Mouse (Mus musculus) kidney, embryonic 15.5 days (tissue): ENCODE measurements around the gene Agps. TPM values are rescaled to one million over a fixed set of nuclear protein-coding genes. Genes with fewer than 3 reads are reported as not detected.

Experiments
- ATAC-seq: fragments of 200-750 bp; cut with Nextera tagmentation; replicated peaks from 2 replicates; pipeline ENCODE4 v1.8.0; 2017; ENCODE audit warnings: moderate TSS enrichment; ENCODE audit not compliant: low FRiP score
- H3K27ac ChIP-seq: fragments of 300-500 bp; sonication (generic); 2 replicates; pipeline ENCODE4 v1.5.1; 2015; ENCODE audit warnings: mild to moderate bottlenecking, inconsistent platforms
- H3K27me3 ChIP-seq: fragments of 300-500 bp; sonication (generic); 2 replicates; pipeline ENCODE4 v1.6.1; 2015; ENCODE audit warnings: inconsistent platforms
- H3K36me3 ChIP-seq: fragments of 300-500 bp; sonication (generic); 2 replicates; pipeline ENCODE4 v1.6.1; 2015; ENCODE audit warnings: inconsistent platforms
- H3K4me1 ChIP-seq: fragments of 300-500 bp; sonication (generic); 2 replicates; pipeline ENCODE4 v1.6.1; 2015; ENCODE audit warnings: inconsistent platforms
- H3K4me2 ChIP-seq: fragments of 300-500 bp; sonication (generic); 2 replicates; pipeline ENCODE4 v1.6.1; 2015; ENCODE audit warnings: moderate library complexity, mild to moderate bottlenecking, inconsistent platforms
- H3K4me3 ChIP-seq: fragments of 300-500 bp; sonication (generic); replicated peaks from 2 replicates; pipeline ENCODE4 v1.5.1; 2015; ENCODE audit warnings: mild to moderate bottlenecking, inconsistent platforms
- H3K9ac ChIP-seq: fragments of 300-500 bp; sonication (generic); 2 replicates; pipeline ENCODE4 v1.6.1; 2015; ENCODE audit warnings: mild to moderate bottlenecking, inconsistent platforms
- H3K9me3 ChIP-seq: fragments of 300-500 bp; sonication (generic); replicated peaks from 2 replicates; pipeline ENCODE4 v1.6.1; 2016; ENCODE audit warnings: inconsistent platforms
- WGBS: fragments of 180-500 bp; shearing (Covaris S2); methylation state at CpG from one replicate; pipeline ENCODE4 v1.1.7; 2015; ENCODE audit warnings: mixed read lengths; 5-methylcytosine and 5-hydroxymethylcytosine counted together
- polyA plus RNA-seq: library from polyadenylated mRNA; unstranded; fragments of >200 nt; fragmentation: Nextera tagmentation; extraction: Ambion mirVana; gene quantifications from 2 replicates; pipeline ENCODE4 v1.2.1, GENCODE M21; 2015

Agps gene
- polyA plus RNA-seq, 1 experiment from 2014 or later = 39.1 TPM

DNA sequence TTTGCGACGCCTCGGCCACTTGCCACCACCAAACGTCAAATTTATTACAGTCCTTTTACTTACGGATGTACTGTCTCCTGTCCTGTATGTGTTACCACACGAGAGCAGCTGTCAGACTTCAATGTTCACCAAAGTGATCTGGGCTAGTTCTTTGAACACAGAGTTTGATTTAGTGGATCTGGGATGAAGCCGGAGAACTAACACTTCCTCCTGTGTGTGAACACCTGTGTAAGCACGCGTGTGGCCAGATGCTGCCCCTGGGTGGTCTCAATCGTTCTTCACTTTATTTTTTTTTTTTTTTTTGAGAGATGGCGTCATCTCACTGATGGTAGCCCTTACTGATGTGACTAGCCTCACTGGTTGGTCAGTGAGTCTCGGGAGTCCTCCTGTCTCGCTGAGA lies 17.1 kb upstream of the Agps start:
- WGBS = 23% methylated on average over 13 of the region's 13 CpGs
- no peaks in the 10 kb centered on the region for H3K27me3 ChIP-seq
- peak overlapping the region; percentile 27; the same call in 1 of the 2 replicates for H3K4me2 ChIP-seq
- H3K4me1 ChIP-seq = peaks cover 45% of the 10 kb centered on the region
- no peak overlapping the region for H3K27ac ChIP-seq
- H3K36me3 ChIP-seq = no peaks in the 10 kb centered on the region
- no peaks in the 10 kb centered on the region for H3K9me3 ChIP-seq
- no peak overlapping the region for H3K4me3 ChIP-seq
- 0 out of 2 replicates have a peak, but pooled peaks have one; percentile 30 for ATAC-seq
- no peak overlapping the region; the same call in 1 of the 2 replicates for H3K9ac ChIP-seq

DNA sequence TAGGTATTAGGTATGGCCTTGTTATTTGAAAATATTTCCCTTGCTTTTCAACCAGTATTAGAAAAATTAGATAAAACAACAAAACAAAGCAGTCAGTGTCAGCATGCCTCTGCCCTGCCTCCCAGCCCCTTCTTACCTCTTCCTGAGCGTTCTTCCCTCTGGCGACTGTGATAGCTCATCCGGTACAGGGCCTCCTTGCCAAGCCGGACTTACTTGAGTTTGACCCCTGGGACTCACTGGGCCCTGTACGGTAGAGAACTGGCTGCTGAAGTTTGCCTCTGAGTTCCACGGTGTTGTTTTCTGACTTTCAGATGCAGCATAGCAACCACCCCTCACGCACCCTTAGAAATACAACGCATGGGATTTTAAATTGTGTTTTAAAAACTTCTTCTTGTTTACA lies 16.5 kb upstream of the Agps start:
- Histone ChIP-seq H3K9me3 (no peaks in the 10 kb centered on the region), H3K27me3 (no peaks in the 10 kb centered on the region), H3K4me2 (peak overlapping the region; percentile 27; the same call in 1 of the 2 replicates), H3K4me3 (no peak overlapping the region), H3K4me1 (peaks cover 45% of the 10 kb centered on the region), H3K27ac (peak overlapping the region; percentile 61; the same call in 1 of the 2 replicates), H3K9ac (no peak overlapping the region), H3K36me3 (no peaks in the 10 kb centered on the region)
- ATAC-seq = no peak
- 38% methylated on average over 8 of the region's 8 CpGs for WGBS

- Histone ChIP-seq H3K4me3 (no peak overlapping the region), H3K9me3 (no peaks in the 10 kb centered on the region), H3K27ac (peak overlapping the region; percentile 61; the same call in 1 of the 2 replicates), H3K27me3 (no peaks in the 10 kb centered on the region), H3K9ac (no peak overlapping the region), H3K36me3 (no peaks in the 10 kb centered on the region), H3K4me1 (peaks cover 46% of the 10 kb centered on the region), H3K4me2 (no peak overlapping the region)
- ATAC-seq = peak; percentile 59
- 32% methylated on average over 6 of the region's 6 CpGs for WGBS
Observed at GRCm38 (mm10) chr2:75816673-75817072, 15.3 kb upstream of the Agps start.

- Histone ChIP-seq H3K9me3 (no peaks in the 10 kb centered on the region), H3K9ac (no peak overlapping the region), H3K4me3 (no peak overlapping the region), H3K4me2 (no peak overlapping the region), H3K27me3 (no peaks in the 10 kb centered on the region), H3K4me1 (peaks cover 52% of the 10 kb centered on the region), H3K36me3 (no peaks in the 10 kb centered on the region), H3K27ac (no peak overlapping the region)
- ATAC-seq = no peak
- 75% methylated on average over 7 of the region's 7 CpGs for WGBS
Observed at GRCm38 (mm10) chr2:75818719-75819118, 13.3 kb upstream of the Agps start.

GRCm38 (mm10) chr2:75819796-75820195 lies 12.2 kb upstream of the Agps start:
- WGBS = 92% methylated on average over 3 of the region's 3 CpGs
- ATAC-seq = no peak
- no peak overlapping the region for H3K27ac ChIP-seq

GRCm38 (mm10) chr2:75821971-75822751 lies 9.8 kb upstream of the Agps start:
- Histone ChIP-seq H3K9ac (no peak overlapping the region), H3K4me2 (no peak overlapping the region), H3K4me1 (peaks cover 37% of the 10 kb centered on the region), H3K4me3 (no peak overlapping the region), H3K27me3 (no peaks in the 10 kb centered on the region), H3K36me3 (no peaks in the 10 kb centered on the region), H3K27ac (0 out of 2 replicates have a peak overlapping the region, but pooled peaks have one; percentile 14), H3K9me3 (no peaks in the 10 kb centered on the region)
- WGBS = 40% methylated on average over 13 of the region's 13 CpGs
- ATAC-seq = peak; percentile 67; the same call in 1 of the 2 replicates

More at GRCm38 (mm10) chr2:75819796-75820195, 12.2 kb upstream of the Agps start:
- H3K4me2 ChIP-seq = no peak overlapping the region
- H3K36me3 ChIP-seq = no peaks in the 10 kb centered on the region
- H3K4me1 ChIP-seq = peaks cover 53% of the 10 kb centered on the region
- no peaks in the 10 kb centered on the region for H3K9me3 ChIP-seq
- H3K9ac ChIP-seq = no peak overlapping the region
- no peaks in the 10 kb centered on the region for H3K27me3 ChIP-seq
- H3K4me3 ChIP-seq = no peak overlapping the region

DNA sequence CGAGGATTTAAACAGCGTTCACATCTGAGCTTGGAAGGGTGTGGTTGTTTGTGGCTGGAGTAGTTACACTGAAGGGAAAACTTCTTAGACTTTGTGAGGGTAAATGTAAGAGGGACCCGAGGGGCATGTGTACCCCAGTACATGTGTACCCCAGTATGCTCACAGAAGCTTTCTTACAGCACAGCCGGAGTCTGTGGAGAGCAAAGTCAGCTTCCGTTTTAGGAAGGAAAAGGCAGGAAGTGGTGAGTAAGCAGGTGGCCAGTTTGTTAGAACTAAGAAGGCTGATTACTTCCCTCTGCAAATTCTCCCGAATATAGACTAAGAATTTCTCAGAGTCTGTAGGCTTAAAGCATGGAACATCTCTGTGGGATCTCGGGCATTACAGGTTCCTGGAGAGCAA lies 8.2 kb upstream of the Agps start:
- H3K4me3 ChIP-seq = no peak overlapping the region
- no peaks in the 10 kb centered on the region for H3K9me3 ChIP-seq
- H3K27me3 ChIP-seq = no peaks in the 10 kb centered on the region
- H3K9ac ChIP-seq = no peak overlapping the region
- H3K36me3 ChIP-seq = no peaks in the 10 kb centered on the region
- H3K27ac ChIP-seq = no peak overlapping the region
- ATAC-seq = no peak
- peaks cover 23% of the 10 kb centered on the region for H3K4me1 ChIP-seq
- H3K4me2 ChIP-seq = no peak overlapping the region
- 65% methylated on average over 7 of the region's 7 CpGs for WGBS

GRCm38 (mm10) chr2:75824144-75824543 lies 7.8 kb upstream of the Agps start:
- ATAC-seq = no peak
- no peaks in the 10 kb centered on the region for H3K36me3 ChIP-seq
- no peak overlapping the region for H3K9ac ChIP-seq
- peaks cover 23% of the 10 kb centered on the region for H3K4me1 ChIP-seq
- H3K27me3 ChIP-seq = no peaks in the 10 kb centered on the region
- 36% methylated on average over 6 of the region's 6 CpGs for WGBS
- H3K4me2 ChIP-seq = no peak overlapping the region
- no peaks in the 10 kb centered on the region for H3K9me3 ChIP-seq
- H3K27ac ChIP-seq = no peak overlapping the region
- H3K4me3 ChIP-seq = no peak overlapping the region

- Histone ChIP-seq H3K4me3 (no peak overlapping the region), H3K4me2 (no peak overlapping the region), H3K9me3 (no peaks in the 10 kb centered on the region), H3K36me3 (no peaks in the 10 kb centered on the region), H3K27me3 (no peaks in the 10 kb centered on the region), H3K4me1 (peaks cover 23% of the 10 kb centered on the region), H3K27ac (0 out of 2 replicates have a peak overlapping the region, but pooled peaks have one; percentile 22), H3K9ac (no peak overlapping the region)
- ATAC-seq = no peak
- WGBS = 7% methylated on average over 3 of the region's 3 CpGs
Observed at GRCm38 (mm10) chr2:75824846-75825245, 7.1 kb upstream of the Agps start.

DNA sequence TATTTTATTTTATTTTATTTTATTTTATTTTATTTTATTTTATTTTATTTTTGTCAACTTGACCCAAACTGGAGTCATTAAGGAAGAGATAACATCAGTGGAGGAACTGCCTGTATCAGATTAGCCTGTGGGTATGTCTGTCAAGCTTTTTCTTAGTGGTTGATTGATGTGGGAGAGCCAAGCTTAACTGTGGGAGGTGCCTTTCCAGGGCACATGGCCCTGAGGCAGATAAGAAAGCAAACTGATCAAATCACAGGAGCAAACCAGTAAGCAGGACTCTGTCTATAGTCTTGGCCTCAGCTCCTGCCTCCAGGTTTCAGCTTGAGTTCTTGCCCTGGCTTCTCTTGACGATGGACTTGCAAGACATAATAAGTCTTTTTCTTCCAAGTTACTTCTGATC lies 6.4 kb upstream of the Agps start:
- WGBS = 27% methylated on average over 1 of the region's 1 CpGs
- Histone ChIP-seq H3K36me3 (no peaks in the 10 kb centered on the region), H3K27me3 (no peaks in the 10 kb centered on the region), H3K4me3 (no peak overlapping the region), H3K4me2 (no peak overlapping the region), H3K9me3 (no peaks in the 10 kb centered on the region), H3K4me1 (peaks cover 23% of the 10 kb centered on the region), H3K9ac (no peak overlapping the region), H3K27ac (0 out of 2 replicates have a peak overlapping the region, but pooled peaks have one; percentile 10)
- 0 out of 2 replicates have a peak, but pooled peaks have one; percentile 38 for ATAC-seq

GRCm38 (mm10) chr2:75828931-75829610 lies 2.9 kb upstream of the Agps start:
- Histone ChIP-seq H3K27me3 (no peaks in the 10 kb centered on the region), H3K4me1 (peaks cover 28% of the 10 kb centered on the region), H3K4me3 (no peak overlapping the region), H3K36me3 (no peaks in the 10 kb centered on the region), H3K4me2 (no peak overlapping the region), H3K9me3 (no peaks in the 10 kb centered on the region), H3K27ac (no peak overlapping the region), H3K9ac (no peak overlapping the region)
- ATAC-seq = no peak
- 78% methylated on average over 8 of the region's 8 CpGs for WGBS

DNA sequence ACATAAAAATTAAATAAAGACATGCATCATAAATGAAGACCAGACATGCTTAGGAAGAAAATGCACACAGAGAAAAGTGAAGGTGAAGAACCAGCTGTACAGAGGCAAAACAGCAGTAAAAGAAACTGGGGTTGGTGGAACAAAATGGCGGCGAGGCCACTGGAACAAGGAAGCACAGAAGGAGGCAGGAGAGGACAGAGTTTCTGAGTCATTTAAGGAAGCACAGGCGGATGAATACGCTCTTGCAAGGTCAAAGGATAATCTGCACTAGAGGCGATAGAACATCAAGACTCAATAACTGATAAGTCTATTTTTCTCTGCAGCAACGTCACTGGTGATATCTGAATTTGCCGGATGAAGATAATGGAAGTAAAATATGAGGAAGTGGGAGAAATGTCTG lies 1.7 kb upstream of the Agps start:
- Histone ChIP-seq H3K9me3 (no peaks in the 10 kb centered on the region), H3K4me3 (no peak overlapping the region), H3K27ac (no peak overlapping the region), H3K4me1 (peaks cover 31% of the 10 kb centered on the region), H3K27me3 (no peaks in the 10 kb centered on the region), H3K9ac (no peak overlapping the region), H3K36me3 (no peaks in the 10 kb centered on the region), H3K4me2 (no peak overlapping the region)
- WGBS = 94% methylated on average over 7 of the region's 7 CpGs
- no peak for ATAC-seq
